Mouse (Mus musculus) liver, embryonic 14.5 days (tissue): ENCODE data around the gene Slc25a21.

Source experiments
- CTCF ChIP-seq: IDR thresholded peaks from 2 replicates; pipeline ENCODE4 v1.5.1; 2016; ENCODE audit warnings: antibody characterized with exemption, low read depth, control low read depth
- EP300 ChIP-seq: IDR thresholded peaks from 2 replicates; pipeline ENCODE4 v1.6.1; 2016; ENCODE audit warnings: antibody characterized with exemption, low read depth

DNA sequence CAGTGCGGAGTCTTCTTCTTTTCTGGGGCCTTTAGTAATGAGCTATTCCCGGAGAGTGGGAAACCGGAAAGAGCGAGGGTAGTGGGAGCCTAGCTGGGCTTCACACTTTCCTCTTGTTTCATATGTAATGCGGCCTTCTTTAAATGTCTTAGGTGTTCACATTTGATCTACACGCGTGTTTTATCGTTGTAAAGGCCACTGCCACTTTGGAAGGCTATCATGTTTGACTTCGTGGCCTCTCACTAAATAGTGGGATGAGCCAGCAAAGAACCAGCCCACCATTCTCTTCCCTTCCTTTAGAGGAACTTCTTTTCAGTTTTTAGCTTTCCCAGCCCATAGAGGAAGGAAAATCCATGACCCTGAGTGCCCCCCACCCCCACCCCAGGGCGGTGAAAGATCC, 507.9 kb downstream of the Slc25a21 start:
- no peak for TF ChIP-seq CTCF
- TF ChIP-seq EP300: no peak
